Mouse (Mus musculus) left cerebral cortex, adult 6 months (tissue): Measurements from ENCODE around the gene Krtap21-1. TPM values are rescaled to one million over a fixed set of nuclear protein-coding genes. Genes with fewer than 3 reads are reported as not detected.

Experiments
- long read RNA-seq, 2 experiments: library from polyadenylated mRNA; unstranded; transcript quantifications; one replicate each; pipeline ENCODE4 v2.0.0; 2019 to 2020
- polyA plus RNA-seq: library from polyadenylated mRNA; unstranded; fragments of <200 nt; fragmentation: Nextera tagmentation; gene quantifications from 2 replicates; pipeline ENCODE4 v1.2.3, GENCODE M21; 2021

The Krtap21-1 gene
- polyA plus RNA-seq = not detected in 2 replicates
- long read RNA-seq, experiment 1 = 0 reads
- long read RNA-seq, experiment 2 = 0 reads

DNA sequence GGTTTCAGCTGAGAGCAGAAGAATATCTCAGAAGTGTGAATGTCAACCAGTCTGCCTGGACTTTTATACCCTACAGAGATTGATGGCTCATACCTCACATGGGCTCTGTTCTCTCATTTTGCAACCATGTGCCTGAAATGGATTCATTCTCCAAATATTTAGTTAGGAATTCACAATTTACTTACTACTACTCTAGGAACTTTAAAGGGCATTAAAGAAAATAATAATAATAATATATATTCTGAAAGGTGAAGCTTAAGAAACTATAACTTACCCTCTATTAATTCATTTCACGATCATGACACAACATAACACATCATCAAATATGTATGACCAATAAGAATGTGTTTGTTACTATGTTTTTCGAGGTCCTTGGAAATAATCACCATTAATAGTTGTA, at the start of gene Krtap21-1:
Gene Krtap21-1, minus strand, starts transcription at position 101 of the 400 bp plus-strand sequence.

DNA sequence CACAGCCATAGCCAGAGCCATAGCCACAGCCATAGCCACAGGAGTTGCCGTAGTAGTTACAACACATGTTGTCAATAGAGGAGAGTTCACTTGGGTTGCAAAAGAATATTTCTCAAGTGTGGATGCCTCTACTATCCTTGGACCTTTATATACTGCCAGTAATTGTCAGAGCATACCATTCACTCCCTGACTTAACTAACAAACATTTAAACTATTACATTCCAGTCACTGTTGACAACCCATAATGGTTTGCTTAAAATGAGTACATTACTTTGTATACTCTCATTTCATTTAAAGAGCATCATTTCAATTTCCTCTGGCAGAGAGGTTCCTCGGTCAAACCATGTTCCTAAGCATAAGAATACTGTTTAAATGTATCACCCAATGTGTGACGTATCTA, 16.3 kb upstream of the Krtap21-1 start, which contains the start of gene Krtap6-2:
Gene Krtap6-2, minus strand, starts transcription at position 101 of the 400 bp plus-strand sequence.

Other genes with a start within 250 kb of the Krtap21-1 start
- gene Gm9789, start 245.9 kb downstream of the Krtap21-1 start, polyA plus RNA-seq = not detected in 2 replicates
- not detected in 2 replicates for gene Gm7735, start 234.4 kb downstream of the Krtap21-1 start, polyA plus RNA-seq
- gene 1110057P08Rik, start 229.1 kb downstream of the Krtap21-1 start, polyA plus RNA-seq = not detected in 2 replicates
- gene Krtap20-2, start 198.0 kb downstream of the Krtap21-1 start, polyA plus RNA-seq = not detected in 2 replicates
- gene Krtap6-2, start 16.2 kb upstream of the Krtap21-1 start, polyA plus RNA-seq = not detected in 2 replicates
- gene Krtap8-1, start 84.1 kb upstream of the Krtap21-1 start, polyA plus RNA-seq = not detected in 2 replicates
- gene Krtap7-1, start 104.5 kb upstream of the Krtap21-1 start, polyA plus RNA-seq = not detected in 2 replicates
- not detected in 2 replicates for gene Krtap11-1, start 167.3 kb upstream of the Krtap21-1 start, polyA plus RNA-seq